Mouse (Mus musculus): ENCODE results near the gene B430218F22Rik.
"Not testable (repeated sequence)": the region's sequence is repeated elsewhere in the genome, so short reads cannot be mapped to it uniquely, and the experiment has no call there.

The B430218F22Rik gene

DNA sequence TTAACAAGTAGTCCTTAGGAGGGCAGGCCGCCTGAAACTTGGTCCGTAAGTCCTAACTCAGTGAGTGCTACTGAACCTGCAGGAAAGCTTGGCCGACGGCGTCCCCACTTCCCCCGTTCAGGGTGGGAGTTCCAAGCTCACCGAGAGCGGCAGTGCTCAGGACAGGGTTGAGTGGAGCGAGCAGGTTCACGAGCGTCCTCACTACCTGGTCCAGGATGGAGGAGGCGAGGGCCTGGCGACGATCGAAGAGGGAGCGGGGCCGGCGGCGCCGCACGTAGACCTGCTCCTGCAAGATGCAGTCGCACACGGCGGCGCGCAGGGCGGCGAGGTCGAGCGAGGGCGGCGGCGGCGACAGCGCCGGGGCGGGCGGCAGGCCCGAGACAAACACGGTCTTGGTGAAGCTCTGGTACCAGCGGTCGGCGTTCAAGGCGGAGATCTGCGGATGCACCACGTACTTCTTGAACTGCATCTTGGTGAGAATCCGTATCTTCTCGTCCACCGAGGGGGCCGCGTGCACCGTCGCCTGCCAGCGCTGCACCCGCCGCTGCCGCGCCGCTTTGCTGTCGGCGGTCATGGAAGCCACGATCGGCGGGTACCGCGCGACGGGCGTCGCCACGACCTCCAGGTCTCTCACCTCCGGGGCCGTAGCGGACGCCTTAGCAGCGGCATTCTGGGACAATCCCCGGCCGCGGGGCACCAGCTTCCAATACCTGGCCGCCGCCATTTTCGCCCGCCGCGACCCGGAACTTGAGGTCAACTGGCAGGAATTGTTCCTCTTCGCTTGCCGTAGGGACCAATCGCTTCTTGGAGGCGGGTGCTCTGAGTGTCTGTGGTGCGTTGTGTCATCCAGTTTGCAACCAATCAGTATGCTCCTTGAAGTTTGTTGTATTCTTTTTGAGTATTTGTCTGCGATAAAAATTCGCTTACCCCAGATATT is at the start of gene B430218F22Rik, which contains the start of gene Mrps30:
Gene B430218F22Rik, plus strand, starts transcription at position 120 of the 937 bp plus-strand sequence.
Gene Mrps30, minus strand, starts transcription at position 742 of the 937 bp plus-strand sequence.
- DNase-seq = peak; percentile 96

GRCm38 (mm10) chr13:118350257-118350656 is 36.2 kb upstream of the B430218F22Rik start:
- peak; percentile 70 for DNase-seq

- DNase-seq = no peak
These were observed 35.6 kb upstream of the B430218F22Rik start for GRCm38 (mm10) chr13:118350870-118351269.

DNA sequence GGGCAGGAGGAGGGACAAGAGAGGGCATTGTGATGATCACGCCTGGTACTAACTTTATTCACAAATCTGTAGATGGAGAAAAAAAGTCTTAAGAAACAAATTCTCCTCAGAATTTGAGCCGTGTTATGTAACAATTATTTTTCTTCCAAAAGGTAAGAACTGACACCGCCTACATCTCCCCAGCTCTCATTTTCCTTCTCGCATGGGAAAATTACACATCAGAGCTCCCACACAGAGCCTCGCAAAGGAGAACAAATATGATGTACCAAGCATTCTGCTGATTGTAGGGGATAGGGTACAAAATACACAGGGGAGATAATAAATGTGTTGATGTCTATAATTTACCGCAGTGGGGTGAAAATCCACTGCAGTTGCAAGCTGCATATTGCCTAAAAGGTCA is 23.1 kb upstream of the B430218F22Rik start:
- DNase-seq = no peak

DNA sequence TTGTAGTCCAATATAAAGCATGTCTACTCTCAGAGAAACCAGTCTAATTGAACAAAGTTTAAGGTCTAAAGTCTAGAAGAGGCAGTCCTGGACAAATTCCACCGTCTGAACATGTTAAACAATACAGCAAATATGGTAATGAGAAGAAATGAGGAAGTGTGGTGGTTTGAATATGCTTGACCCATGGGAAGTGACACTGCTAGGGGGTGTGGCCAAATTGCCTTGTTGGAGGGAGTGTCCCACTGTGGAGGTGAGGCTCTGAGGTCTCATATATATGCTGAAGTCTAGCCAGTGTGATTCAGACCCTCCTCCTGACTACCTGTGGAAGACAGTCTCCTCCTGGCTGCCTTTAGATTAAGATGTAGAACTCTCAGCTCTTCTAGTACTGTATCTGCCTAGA is 20.7 kb upstream of the B430218F22Rik start:
- DNase-seq = no peak

DNA sequence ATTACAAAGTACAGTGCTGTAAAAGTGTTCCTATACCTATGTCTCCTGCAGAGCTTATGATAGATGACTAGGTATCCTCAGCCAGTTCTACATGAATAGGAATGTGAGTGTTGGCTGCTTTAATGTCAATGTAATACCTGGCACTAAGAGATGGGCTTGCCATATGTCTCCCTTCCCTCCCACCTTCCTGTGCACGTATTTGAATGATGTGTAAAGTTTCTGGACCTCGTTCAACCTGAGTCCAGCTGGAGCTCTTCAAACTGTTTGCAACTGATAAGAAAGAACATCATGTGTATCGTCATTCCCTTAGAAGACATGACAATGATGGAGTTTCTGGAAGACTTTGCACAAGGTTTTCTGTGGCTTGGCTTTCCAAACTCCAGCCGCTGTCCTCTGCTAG is 13.6 kb upstream of the B430218F22Rik start:
- no peak for DNase-seq

DNA sequence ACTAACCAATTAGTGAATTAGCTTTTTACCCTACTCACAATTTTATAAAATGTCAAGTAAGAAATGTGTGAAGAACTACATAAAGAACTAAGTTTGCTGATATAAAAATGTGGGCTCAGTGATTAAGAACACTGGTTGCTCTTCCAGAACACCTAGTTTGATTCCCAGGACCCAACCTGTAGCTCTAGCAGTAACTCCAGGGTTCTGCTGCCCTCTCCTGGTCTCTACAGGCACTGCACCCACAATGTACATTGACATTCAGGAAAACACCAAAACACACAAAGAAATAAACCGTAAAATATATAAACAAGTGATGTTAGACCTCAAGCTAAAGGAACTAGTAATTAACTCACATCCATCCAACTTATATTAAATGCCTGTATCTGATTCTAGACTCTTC is 7.3 kb upstream of the B430218F22Rik start:
- DNase-seq = peak; percentile 60

- DNase-seq = no peak
These were observed 6.0 kb upstream of the B430218F22Rik start for GRCm38 (mm10) chr13:118380381-118380780.

DNA sequence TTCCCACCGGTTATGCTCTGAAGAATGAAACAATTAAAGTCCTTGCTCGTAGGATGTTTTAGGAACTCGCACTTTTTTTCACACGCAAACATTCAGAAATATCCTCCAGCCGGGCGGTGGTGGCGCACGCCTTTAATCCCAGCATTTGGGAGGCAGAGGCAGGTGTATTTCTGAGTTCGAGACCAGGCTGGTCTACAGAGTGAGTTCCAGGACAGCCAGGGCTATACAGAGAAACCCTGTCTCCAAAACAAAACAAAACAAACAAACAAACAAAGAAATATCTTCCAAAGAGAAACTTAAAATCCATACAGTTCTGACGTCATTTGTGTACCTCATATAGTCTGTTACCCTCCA is 995 bp downstream of the B430218F22Rik start:
- not testable (repeated sequence) for DNase-seq

DNA sequence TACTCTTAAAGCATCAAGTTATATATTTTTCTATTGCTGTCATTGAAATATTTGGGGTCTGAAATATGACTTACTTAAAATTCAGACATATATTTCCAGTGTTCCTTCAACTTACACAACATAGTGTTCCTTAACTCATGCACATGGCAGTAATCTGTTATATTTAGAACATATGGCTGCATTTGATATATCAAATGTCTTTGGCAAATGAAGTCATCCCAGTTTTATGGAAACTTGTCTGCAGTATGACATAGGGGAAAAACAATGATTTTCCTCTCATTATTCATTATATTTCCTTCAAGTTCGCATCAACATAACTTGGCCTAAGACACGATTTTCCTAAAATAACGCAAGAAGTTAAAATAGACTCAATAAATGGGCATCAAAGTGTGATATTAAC is 9.4 kb downstream of the B430218F22Rik start:
- no peak for DNase-seq

DNA sequence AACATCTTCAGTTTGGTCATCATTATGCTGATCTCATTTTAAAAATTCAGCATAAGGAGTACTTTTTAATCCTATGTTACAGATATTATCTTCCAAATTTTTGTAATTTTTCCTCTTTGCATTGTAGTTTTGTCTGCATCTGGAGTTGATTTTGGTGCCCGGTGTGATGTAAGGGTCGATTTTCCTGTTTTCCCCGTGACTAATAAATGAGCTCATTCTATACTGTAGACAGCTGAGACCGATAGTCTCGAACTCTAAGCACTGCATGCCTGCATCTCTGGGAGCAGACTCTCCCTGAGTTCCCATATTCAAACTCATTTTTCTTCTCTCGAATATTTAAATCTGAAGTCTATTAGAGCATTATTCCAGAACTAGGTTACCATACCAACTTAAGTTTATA is 13.9 kb downstream of the B430218F22Rik start:
- peak; percentile 23 for DNase-seq

DNA sequence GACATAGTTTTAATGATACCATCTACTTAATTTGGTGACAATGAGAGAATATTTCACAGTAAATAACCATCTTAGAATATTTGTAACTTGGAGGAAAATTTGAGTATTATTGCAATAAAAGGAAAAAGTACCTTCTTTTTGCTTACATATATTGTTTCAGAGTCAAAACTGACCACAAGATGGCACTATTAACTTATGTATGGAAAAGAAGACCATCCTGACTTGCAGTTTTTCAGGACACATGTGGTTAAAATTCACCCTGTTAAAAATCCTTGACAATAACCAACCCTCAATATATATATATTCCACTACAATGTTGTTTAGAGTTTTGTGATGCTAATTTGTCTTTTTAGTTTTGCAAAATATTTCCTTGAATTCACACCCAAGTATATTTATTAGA is 17.1 kb downstream of the B430218F22Rik start:
- DNase-seq = peak; percentile 87

DNA sequence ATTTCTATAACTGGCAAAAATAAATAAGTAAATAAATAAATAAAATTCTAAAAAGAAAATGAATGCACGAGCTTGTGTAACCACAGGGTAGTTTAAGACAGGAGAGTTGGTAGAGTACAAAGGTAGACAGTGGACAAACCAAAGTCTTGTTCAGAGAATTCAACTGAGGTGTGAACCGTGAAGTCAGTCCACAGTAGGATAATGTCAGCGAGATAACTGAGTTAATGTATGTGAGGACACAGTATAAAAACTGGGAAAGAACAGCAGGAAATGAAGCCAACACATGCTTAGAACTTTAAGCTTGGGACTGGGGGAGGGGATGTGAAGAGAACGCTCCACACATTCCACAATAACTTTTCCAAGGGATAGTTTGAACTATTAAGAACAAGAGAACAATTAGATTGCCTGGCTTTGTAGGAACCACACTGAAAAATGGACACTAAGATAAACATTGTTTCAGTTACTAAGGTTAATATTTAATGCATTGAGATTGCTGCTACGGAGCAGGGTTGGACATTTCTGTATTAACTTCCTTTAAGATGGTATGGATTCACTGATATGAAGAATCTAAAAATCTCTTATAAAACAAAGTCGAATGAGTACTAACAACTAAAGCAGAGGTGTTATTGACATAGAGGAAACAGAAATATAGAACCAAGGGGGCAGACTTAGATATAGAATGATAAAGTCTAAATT is 25.0 kb downstream of the B430218F22Rik start:
- DNase-seq = no peak

GRCm38 (mm10) chr13:118418163-118418562 is 31.7 kb downstream of the B430218F22Rik start:
- DNase-seq = no peak

GRCm38 (mm10) chr13:118420408-118420807 is 34.0 kb downstream of the B430218F22Rik start:
- DNase-seq = no peak

GRCm38 (mm10) chr13:118420847-118421246 is 34.4 kb downstream of the B430218F22Rik start:
- DNase-seq = no peak
